Mouse (Mus musculus): ENCODE measurements around the gene Lcn6. TPM values are rescaled to one million over a fixed set of nuclear protein-coding genes. Genes with fewer than 3 reads are reported as not detected.
"Not testable (repeated sequence)": the region's sequence is repeated elsewhere in the genome, so short reads cannot be mapped to it uniquely, and the experiment has no call there.

Lcn6 gene
- polyA plus RNA-seq, 1 experiment from 2014 or later, result not detected

DNA sequence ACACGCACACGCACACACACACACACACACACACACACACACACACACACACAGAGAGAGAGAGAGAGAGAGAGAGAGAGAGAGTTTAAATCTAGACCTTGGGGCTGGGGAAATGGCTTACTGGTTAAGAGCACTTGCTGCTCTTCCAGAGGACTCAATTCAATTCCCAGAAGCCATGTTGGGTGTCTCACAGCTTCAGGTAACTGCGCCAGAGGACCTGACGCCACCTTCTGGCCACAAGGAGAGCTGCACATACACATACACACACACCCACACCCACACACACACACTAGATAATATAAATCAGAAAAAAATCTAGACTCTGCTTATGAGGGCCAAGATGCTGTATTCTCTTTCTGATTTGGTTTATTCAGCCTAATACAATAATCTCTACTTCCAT is 10.4 kb downstream of the Lcn6 start:
- ATAC-seq (no peak), DNase-seq (no peak)
- H3K9me3 ChIP-seq (ENCODE audit: low read length), result no peaks in the 10 kb centered on the region
- no peak overlapping the region for H3K9ac ChIP-seq (replicated peaks)
- no peak overlapping the region for H3K4me2 ChIP-seq (ENCODE audit: low read depth, low read length)
- H3K4me3 ChIP-seq (ENCODE audit: low read depth, low read length), result no peak overlapping the region
- no peak overlapping the region for H3K27ac ChIP-seq (ENCODE audit: low read depth)
- H3K27me3 ChIP-seq (ENCODE audit: insufficient read depth, low read length), result no peaks in the 10 kb centered on the region
- H3K36me3 ChIP-seq (replicated peaks; ENCODE audit: insufficient read depth, low read length), result no peaks in the 10 kb centered on the region
- TF ChIP-seq CTCF (IDR thresholded peaks at IDR 0.05; ENCODE audit: low read depth) (peak; percentile 19), EP300 (IDR thresholded peaks at IDR 0.05; ENCODE audit: low read depth) (no peak)
- 58% methylated on average over 4 of the region's 4 CpGs for WGBS (ENCODE audit: insufficient replicate concordance)
- no peaks in the 10 kb centered on the region for H3K4me1 ChIP-seq (ENCODE audit: insufficient read depth)

DNA sequence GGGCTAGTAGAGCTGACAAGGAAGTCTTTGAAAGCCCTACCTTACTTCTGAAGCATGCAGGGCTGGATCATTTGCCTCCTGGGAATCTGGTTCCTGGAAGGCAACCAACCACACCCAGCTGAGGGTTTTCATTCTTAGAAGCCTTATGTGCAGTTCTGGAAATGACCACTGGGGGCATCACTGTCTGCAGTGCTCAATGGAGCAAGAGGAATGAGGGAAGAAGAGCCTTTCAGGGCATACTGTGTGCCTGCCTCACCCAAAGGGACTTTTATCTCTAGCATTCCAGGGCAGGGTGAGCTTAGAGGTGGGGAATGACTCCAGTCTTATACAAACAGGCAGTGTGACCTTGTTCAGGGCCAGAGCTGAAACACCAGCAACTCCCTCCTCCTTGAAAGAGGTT is 18.0 kb downstream of the Lcn6 start:
- H3K4me3 ChIP-seq (ENCODE audit: low read depth, low read length), result no peak overlapping the region
- H3K27me3 ChIP-seq (ENCODE audit: insufficient read depth, low read length), result no peaks in the 10 kb centered on the region
- H3K9me3 ChIP-seq (ENCODE audit: low read length), result no peaks in the 10 kb centered on the region
- no peak overlapping the region for H3K9ac ChIP-seq (replicated peaks)
- H3K4me1 ChIP-seq (ENCODE audit: insufficient read depth), result no peaks in the 10 kb centered on the region
- ATAC-seq (no peak), DNase-seq (peak; percentile 69)
- no peak overlapping the region for H3K27ac ChIP-seq (ENCODE audit: low read depth)
- H3K4me2 ChIP-seq (ENCODE audit: low read depth, low read length), result no peak overlapping the region
- no peaks in the 10 kb centered on the region for H3K36me3 ChIP-seq (replicated peaks; ENCODE audit: insufficient read depth, low read length)
- TF ChIP-seq CTCF (IDR thresholded peaks at IDR 0.05; ENCODE audit: low read depth), result peak; percentile 82
- no peak for TF ChIP-seq EP300 (IDR thresholded peaks at IDR 0.05; ENCODE audit: low read depth)

DNA sequence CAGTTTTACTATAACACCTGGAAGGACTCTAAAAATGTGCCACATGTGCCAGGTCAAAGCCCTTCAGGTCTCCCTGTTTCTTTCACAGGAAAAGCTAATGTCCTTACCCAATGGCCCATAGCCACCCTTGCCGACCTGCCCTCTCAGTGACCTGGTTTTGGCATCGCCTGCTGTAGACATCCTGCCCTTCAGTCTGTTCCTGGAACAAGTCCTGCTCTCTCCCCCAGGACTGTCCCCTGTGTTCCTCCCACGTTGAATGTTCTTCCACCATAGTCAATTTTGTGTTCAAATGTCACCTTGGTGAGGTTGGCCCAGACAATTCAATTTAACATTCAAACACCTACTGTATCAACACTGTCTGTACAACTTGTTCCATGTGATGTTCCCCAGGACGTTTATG is 20.4 kb downstream of the Lcn6 start:
- 53% methylated on average over 4 of the region's 4 CpGs for WGBS (ENCODE audit: insufficient replicate concordance)
- Histone ChIP-seq H3K4me2 (ENCODE audit: low read depth, low read length) (no peak overlapping the region), H3K27me3 (ENCODE audit: insufficient read depth, low read length) (no peaks in the 10 kb centered on the region), H3K4me1 (ENCODE audit: insufficient read depth) (no peaks in the 10 kb centered on the region), H3K36me3 (replicated peaks; ENCODE audit: insufficient read depth, low read length) (no peaks in the 10 kb centered on the region), H3K4me3 (ENCODE audit: low read depth, low read length) (no peak overlapping the region), H3K9me3 (ENCODE audit: low read length) (no peaks in the 10 kb centered on the region), H3K9ac (replicated peaks) (no peak overlapping the region), H3K27ac (ENCODE audit: low read depth) (no peak overlapping the region)
- no peak for ATAC-seq
- DNase-seq, result no peak
- TF ChIP-seq CTCF (IDR thresholded peaks at IDR 0.05; ENCODE audit: low read depth), result no peak
- TF ChIP-seq EP300 (IDR thresholded peaks at IDR 0.05; ENCODE audit: low read depth), result no peak

DNA sequence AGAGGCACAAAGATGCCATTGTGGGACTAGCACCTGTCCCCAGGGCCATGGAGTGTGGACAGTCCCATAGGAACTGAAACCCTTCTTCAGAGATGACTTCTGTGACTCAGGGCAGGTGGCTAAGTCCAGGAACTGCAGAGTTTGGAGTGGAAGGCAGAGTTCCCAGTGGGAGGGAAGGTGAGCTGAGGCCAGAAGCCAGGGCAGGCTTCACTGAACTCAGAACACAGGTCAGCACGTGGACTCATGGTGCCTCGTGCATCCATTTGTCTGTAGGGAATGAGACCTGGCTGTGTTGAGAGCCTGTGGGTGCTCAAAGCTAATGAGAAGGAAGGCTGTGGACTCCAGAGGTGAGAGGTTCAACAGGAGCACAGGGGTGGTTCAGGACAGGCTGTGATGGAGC is 22.1 kb downstream of the Lcn6 start:
- WGBS (ENCODE audit: insufficient replicate concordance), result 85% methylated on average over 2 of the region's 2 CpGs
- DNase-seq, result no peak

DNA sequence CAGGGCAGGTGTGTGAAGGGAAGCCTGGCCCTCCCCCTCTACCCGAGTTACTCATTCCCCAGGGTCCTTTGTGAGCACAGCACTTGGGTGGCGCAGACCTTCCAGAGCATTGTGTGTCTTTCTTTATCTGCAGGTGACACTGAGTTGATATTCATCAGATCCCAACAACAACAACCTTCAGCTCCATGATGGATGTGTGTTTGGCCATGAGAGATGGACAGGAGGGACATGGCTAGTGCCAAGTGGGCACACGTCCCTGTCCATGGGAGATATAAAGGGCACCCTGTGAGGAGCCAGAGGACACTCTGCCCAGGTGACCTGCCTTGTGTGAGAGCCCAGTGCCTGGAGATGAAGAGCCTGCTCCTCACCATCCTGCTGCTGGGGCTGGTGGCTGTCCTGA is 23.2 kb downstream of the Lcn6 start, which contains the start of gene Obp2a:
Obp2a (plus strand) TSS at position 301 of the 400 bp plus-strand sequence.
- 71% methylated on average over 3 of the region's 3 CpGs for WGBS (ENCODE audit: insufficient replicate concordance)
- H3K27me3 ChIP-seq (ENCODE audit: insufficient read depth, low read length); ATAC-seq; H3K9ac ChIP-seq (replicated peaks); H3K4me3 ChIP-seq (ENCODE audit: low read depth, low read length); H3K9me3 ChIP-seq (ENCODE audit: low read length); H3K36me3 ChIP-seq (replicated peaks; ENCODE audit: insufficient read depth, low read length); H3K4me2 ChIP-seq (ENCODE audit: low read depth, low read length); DNase-seq; H3K27ac ChIP-seq (ENCODE audit: low read depth); H3K4me1 ChIP-seq (ENCODE audit: insufficient read depth): not testable (repeated sequence)

More for the DNA sequence above, 22.1 kb downstream of the Lcn6 start:
- Histone ChIP-seq H3K9me3 (ENCODE audit: low read length) (no peaks in the 10 kb centered on the region), H3K4me3 (ENCODE audit: low read depth, low read length) (no peak overlapping the region), H3K4me2 (ENCODE audit: low read depth, low read length) (no peak overlapping the region), H3K36me3 (replicated peaks; ENCODE audit: insufficient read depth, low read length) (no peaks in the 10 kb centered on the region), H3K27ac (ENCODE audit: low read depth) (no peak overlapping the region), H3K27me3 (ENCODE audit: insufficient read depth, low read length) (no peaks in the 10 kb centered on the region), H3K9ac (replicated peaks) (no peak overlapping the region), H3K4me1 (ENCODE audit: insufficient read depth) (no peaks in the 10 kb centered on the region)
- ATAC-seq, result no peak
- TF ChIP-seq EP300 (IDR thresholded peaks at IDR 0.05; ENCODE audit: low read depth), result no peak
- TF ChIP-seq CTCF (IDR thresholded peaks at IDR 0.05; ENCODE audit: low read depth), result no peak

DNA sequence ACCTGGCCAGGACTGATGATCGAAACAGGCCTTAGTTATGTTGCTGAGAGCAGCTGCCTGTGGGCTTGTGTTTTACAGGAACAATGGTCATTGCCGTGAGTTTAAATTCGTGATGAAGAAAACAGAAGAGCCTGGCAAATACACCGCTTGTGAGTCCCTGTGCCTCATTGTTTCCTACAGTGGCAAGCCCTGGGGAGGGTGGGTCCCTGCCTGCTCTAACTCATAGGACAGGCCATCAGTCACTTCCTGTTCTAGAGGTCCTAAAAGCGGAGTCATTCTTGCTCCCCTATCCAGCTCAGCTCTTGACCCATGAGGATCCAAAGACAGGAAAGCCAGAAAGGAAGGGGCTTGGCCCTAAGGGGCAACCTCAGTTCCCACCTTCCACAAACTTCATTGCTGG is 24.4 kb downstream of the Lcn6 start:
- Histone ChIP-seq H3K36me3 (replicated peaks; ENCODE audit: insufficient read depth, low read length) (no peaks in the 10 kb centered on the region), H3K9me3 (ENCODE audit: low read length) (no peaks in the 10 kb centered on the region), H3K9ac (replicated peaks) (no peak overlapping the region), H3K4me2 (ENCODE audit: low read depth, low read length) (no peak overlapping the region), H3K27ac (ENCODE audit: low read depth) (no peak overlapping the region), H3K27me3 (ENCODE audit: insufficient read depth, low read length) (no peaks in the 10 kb centered on the region), H3K4me1 (ENCODE audit: insufficient read depth) (no peaks in the 10 kb centered on the region), H3K4me3 (ENCODE audit: low read depth, low read length) (no peak overlapping the region)
- ATAC-seq, result no peak
- no peak for DNase-seq
- 47% methylated on average over 5 of the region's 5 CpGs for WGBS (ENCODE audit: insufficient replicate concordance)
- TF ChIP-seq EP300 (IDR thresholded peaks at IDR 0.05; ENCODE audit: low read depth) (no peak), CTCF (IDR thresholded peaks at IDR 0.05; ENCODE audit: low read depth) (no peak)

DNA sequence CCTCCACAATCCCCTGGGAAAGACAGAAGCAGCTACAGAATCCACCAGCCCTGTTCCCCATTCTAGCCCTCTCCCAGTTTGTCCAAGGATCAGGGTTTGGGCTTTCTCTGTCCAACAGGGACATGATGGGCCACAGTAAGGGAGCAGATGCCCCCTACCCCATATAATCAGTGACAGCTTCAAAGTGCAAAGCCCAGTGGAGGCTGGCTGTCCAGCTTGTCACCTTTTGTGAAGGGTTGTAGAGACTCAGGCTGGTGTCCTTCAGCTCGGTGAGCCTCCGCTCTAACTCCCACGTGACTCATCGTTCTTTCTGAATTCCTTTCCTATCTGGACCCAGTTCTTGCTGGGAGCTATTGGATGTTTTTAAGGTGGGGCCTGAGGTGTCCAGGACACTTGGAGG is 27.1 kb downstream of the Lcn6 start:
- H3K27me3 ChIP-seq (ENCODE audit: insufficient read depth, low read length), result no peaks in the 10 kb centered on the region
- ATAC-seq (no peak), DNase-seq (no peak)
- H3K4me1 ChIP-seq (ENCODE audit: insufficient read depth), result peaks cover 8% of the 10 kb centered on the region
- no peak overlapping the region for H3K4me3 ChIP-seq (ENCODE audit: low read depth, low read length)
- WGBS (ENCODE audit: insufficient replicate concordance), result 70% methylated on average over 4 of the region's 4 CpGs
- no peak overlapping the region for H3K27ac ChIP-seq (ENCODE audit: low read depth)
- H3K9ac ChIP-seq (replicated peaks), result no peak overlapping the region
- no peak for TF ChIP-seq CTCF (IDR thresholded peaks at IDR 0.05; ENCODE audit: low read depth)
- no peaks in the 10 kb centered on the region for H3K9me3 ChIP-seq (ENCODE audit: low read length)
- no peaks in the 10 kb centered on the region for H3K36me3 ChIP-seq (replicated peaks; ENCODE audit: insufficient read depth, low read length)
- no peak overlapping the region for H3K4me2 ChIP-seq (ENCODE audit: low read depth, low read length)
